Mouse (Mus musculus): ENCODE measurements around the gene Tk1. TPM values are rescaled to one million over a fixed set of nuclear protein-coding genes. Genes with fewer than 3 reads are reported as not detected.

Tk1 gene
- polyA plus RNA-seq, 2 experiments = 128 to 160 TPM

DNA sequence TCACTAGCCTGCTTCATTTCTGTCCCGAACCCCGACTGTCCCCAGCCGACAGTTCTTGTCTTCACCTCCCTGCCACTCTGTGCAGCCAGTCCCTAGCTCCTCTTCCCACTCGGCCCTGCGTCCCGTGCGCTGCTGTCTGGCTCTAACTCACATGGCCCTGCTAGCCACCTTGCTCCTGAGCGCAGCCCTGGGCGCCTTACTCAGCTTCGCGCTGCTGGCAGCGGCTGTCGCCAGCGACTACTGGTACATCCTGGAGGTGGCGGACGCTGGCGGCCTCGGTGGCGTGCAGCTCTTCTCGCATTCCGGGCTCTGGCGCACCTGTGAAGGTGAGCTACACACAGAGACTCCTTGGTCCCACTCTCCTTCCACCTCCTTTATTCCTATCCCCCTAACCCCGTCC is 34.7 kb upstream of the Tk1 start, which contains the start of gene Tmem235:
Gene Tmem235, plus strand, starts transcription at position 152 of the 400 bp plus-strand sequence.
- Histone ChIP-seq H3K4me1 (ENCODE audit: control insufficient read depth, insufficient read depth, low read length) (no peaks in the 10 kb centered on the region; the same call in 1 of the 2 replicates), H3K27ac (replicated peaks; ENCODE audit: low read depth, low read length) (no peak within 1 kb of the TSS), H3K9ac (ENCODE audit: low read depth, low read length, severe bottlenecking) (peak within 1 kb of the TSS; percentile 16; the same call in 1 of the 2 replicates), H3K4me2 (replicated peaks; ENCODE audit: low read depth, low read length, severe bottlenecking) (peak within 1 kb of the TSS; percentile 20; the same call in 1 of the 2 replicates), H3K36me3 (ENCODE audit: control insufficient read depth, insufficient read depth, low read length) (peaks cover 19% of the 10 kb centered on the region), H3K27me3 (ENCODE audit: control insufficient read depth, insufficient read depth, low read length) (peaks cover 15% of the 10 kb centered on the region), H3K9me3 (ENCODE audit: control insufficient read depth, low read length) (no peaks in the 10 kb centered on the region), H3K4me3 (replicated peaks; ENCODE audit: low read length) (0 out of 2 replicates have a peak within 1 kb of the TSS, but pooled peaks have one; percentile 1)
- WGBS = 4% methylated on average over 23 of the region's 23 CpGs
- TF ChIP-seq POLR2A (IDR thresholded peaks at IDR 0.05; ENCODE audit: borderline replicate concordance, extremely low read depth, insufficient read depth, insufficient read length) = no peak
- no peak for DNase-seq (ENCODE audit: low spot score)
- no peak for ATAC-seq (ENCODE audit: low FRiP score, low read depth)

DNA sequence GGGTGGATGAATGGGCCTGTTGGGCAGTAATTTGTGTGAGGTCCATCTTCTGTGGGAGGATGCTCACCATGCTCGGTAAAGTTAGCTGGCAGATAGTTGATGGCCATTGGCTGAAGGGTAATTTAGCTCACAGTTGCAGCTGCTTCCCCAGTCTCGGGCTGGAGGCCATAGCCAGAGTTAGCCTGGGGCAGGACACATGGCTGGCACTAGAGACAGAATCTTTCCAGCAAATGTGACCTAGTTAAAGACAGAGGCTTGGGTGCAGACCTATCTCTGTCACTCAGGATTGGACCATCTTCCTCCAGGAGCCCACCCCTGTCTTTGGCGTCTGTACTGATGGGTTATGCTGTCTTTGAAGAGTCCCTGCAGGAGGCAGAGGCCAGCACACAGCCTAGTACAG is 32.5 kb upstream of the Tk1 start:
- DNase-seq (ENCODE audit: low spot score) = no peak
- no peak overlapping the region for H3K4me2 ChIP-seq (replicated peaks; ENCODE audit: low read depth, low read length, severe bottlenecking)
- no peak for ATAC-seq (ENCODE audit: low FRiP score, low read depth)
- H3K36me3 ChIP-seq (ENCODE audit: control insufficient read depth, insufficient read depth, low read length) = peaks cover 40% of the 10 kb centered on the region
- H3K9me3 ChIP-seq (ENCODE audit: control insufficient read depth, low read length) = no peaks in the 10 kb centered on the region
- H3K27ac ChIP-seq (replicated peaks; ENCODE audit: low read depth, low read length) = no peak overlapping the region
- no peak overlapping the region for H3K4me3 ChIP-seq (replicated peaks; ENCODE audit: low read length)
- no peak for TF ChIP-seq POLR2A (IDR thresholded peaks at IDR 0.05; ENCODE audit: borderline replicate concordance, extremely low read depth, insufficient read depth, insufficient read length)
- no peaks in the 10 kb centered on the region; the same call in 1 of the 2 replicates for H3K4me1 ChIP-seq (ENCODE audit: control insufficient read depth, insufficient read depth, low read length)
- H3K9ac ChIP-seq (ENCODE audit: low read depth, low read length, severe bottlenecking) = no peak overlapping the region
- peaks cover 15% of the 10 kb centered on the region for H3K27me3 ChIP-seq (ENCODE audit: control insufficient read depth, insufficient read depth, low read length)
- WGBS = 41% methylated on average over 3 of the region's 3 CpGs

GRCm38 (mm10) chr11:117857462-117857861 is 31.6 kb upstream of the Tk1 start:
- no peak overlapping the region for H3K4me3 ChIP-seq (replicated peaks; ENCODE audit: low read length)
- H3K27ac ChIP-seq (replicated peaks; ENCODE audit: low read depth, low read length) = no peak overlapping the region

DNA sequence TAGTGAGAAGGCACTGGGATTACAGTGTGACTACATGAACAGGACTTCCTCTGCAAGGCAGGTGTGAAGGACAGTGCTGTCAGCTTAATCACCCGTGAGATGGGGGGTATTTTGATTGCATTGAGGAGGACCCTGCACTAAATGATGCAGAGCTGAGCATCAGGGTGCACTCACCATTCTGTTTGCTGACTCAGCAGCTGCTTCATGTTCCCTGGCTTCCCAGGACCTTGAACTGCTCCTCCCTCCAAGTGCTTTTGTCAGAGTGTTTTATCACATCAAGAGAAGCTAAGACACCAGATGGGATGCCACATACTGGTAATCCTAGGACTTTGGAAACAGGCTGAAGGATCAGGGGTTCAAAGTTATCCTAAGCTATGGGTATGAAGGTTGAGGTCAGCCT is 30.1 kb upstream of the Tk1 start:
- ATAC-seq (ENCODE audit: low FRiP score, low read depth) (no peak), DNase-seq (ENCODE audit: low spot score) (no peak)
- Histone ChIP-seq H3K9me3 (ENCODE audit: control insufficient read depth, low read length) (no peaks in the 10 kb centered on the region), H3K36me3 (ENCODE audit: control insufficient read depth, insufficient read depth, low read length) (peaks cover 52% of the 10 kb centered on the region), H3K27ac (replicated peaks; ENCODE audit: low read depth, low read length) (no peak overlapping the region), H3K4me3 (replicated peaks; ENCODE audit: low read length) (no peak overlapping the region), H3K27me3 (ENCODE audit: control insufficient read depth, insufficient read depth, low read length) (peaks cover 15% of the 10 kb centered on the region), H3K4me1 (ENCODE audit: control insufficient read depth, insufficient read depth, low read length) (no peaks in the 10 kb centered on the region; the same call in 1 of the 2 replicates), H3K9ac (ENCODE audit: low read depth, low read length, severe bottlenecking) (no peak overlapping the region), H3K4me2 (replicated peaks; ENCODE audit: low read depth, low read length, severe bottlenecking) (no peak overlapping the region)
- 73% methylated on average over 1 of the region's 1 CpGs for WGBS
- TF ChIP-seq POLR2A (IDR thresholded peaks at IDR 0.05; ENCODE audit: borderline replicate concordance, extremely low read depth, insufficient read depth, insufficient read length) = no peak

More at GRCm38 (mm10) chr11:117857462-117857861, 31.6 kb upstream of the Tk1 start:
- DNase-seq (ENCODE audit: low spot score) (no peak), ATAC-seq (ENCODE audit: low FRiP score, low read depth) (no peak)
- Histone ChIP-seq H3K4me1 (ENCODE audit: control insufficient read depth, insufficient read depth, low read length) (no peaks in the 10 kb centered on the region; the same call in 1 of the 2 replicates), H3K9ac (ENCODE audit: low read depth, low read length, severe bottlenecking) (no peak overlapping the region), H3K36me3 (ENCODE audit: control insufficient read depth, insufficient read depth, low read length) (peaks cover 49% of the 10 kb centered on the region), H3K9me3 (ENCODE audit: control insufficient read depth, low read length) (no peaks in the 10 kb centered on the region), H3K4me2 (replicated peaks; ENCODE audit: low read depth, low read length, severe bottlenecking) (no peak overlapping the region), H3K27me3 (ENCODE audit: control insufficient read depth, insufficient read depth, low read length) (peaks cover 15% of the 10 kb centered on the region)
- 93% methylated on average over 9 of the region's 10 CpGs for WGBS
- no peak for TF ChIP-seq POLR2A (IDR thresholded peaks at IDR 0.05; ENCODE audit: borderline replicate concordance, extremely low read depth, insufficient read depth, insufficient read length)

DNA sequence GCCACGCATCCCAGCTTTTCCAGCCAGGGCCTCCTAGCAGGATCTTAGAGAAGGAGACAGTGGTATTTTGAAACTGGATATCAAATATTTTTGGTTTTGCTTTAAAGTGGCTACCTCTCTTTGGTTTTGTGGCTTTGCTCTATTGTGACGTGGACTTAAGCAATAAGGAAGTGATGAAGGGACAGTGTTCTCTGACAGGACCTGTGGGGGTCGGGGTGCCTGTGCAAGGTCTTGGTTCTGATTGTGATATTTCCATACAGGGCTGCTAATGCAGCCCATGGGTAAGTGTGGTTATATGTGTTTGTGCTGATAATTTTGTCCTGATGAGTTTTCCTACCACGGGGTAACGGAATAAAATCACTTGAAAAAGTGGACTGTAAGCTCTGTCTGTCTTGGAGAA is 29.5 kb upstream of the Tk1 start:
- no peak for TF ChIP-seq POLR2A (IDR thresholded peaks at IDR 0.05; ENCODE audit: borderline replicate concordance, extremely low read depth, insufficient read depth, insufficient read length)
- no peak for DNase-seq (ENCODE audit: low spot score)
- H3K4me3 ChIP-seq (replicated peaks; ENCODE audit: low read length) = no peak overlapping the region

More for the DNA sequence above, 29.5 kb upstream of the Tk1 start:
- 97% methylated on average over 5 of the region's 5 CpGs for WGBS
- Histone ChIP-seq H3K4me1 (ENCODE audit: control insufficient read depth, insufficient read depth, low read length) (peaks cover 2% of the 10 kb centered on the region), H3K27ac (replicated peaks; ENCODE audit: low read depth, low read length) (no peak overlapping the region), H3K27me3 (ENCODE audit: control insufficient read depth, insufficient read depth, low read length) (peaks cover 9% of the 10 kb centered on the region; the same call in 1 of the 2 replicates), H3K9me3 (ENCODE audit: control insufficient read depth, low read length) (no peaks in the 10 kb centered on the region), H3K36me3 (ENCODE audit: control insufficient read depth, insufficient read depth, low read length) (peaks cover 52% of the 10 kb centered on the region), H3K9ac (ENCODE audit: low read depth, low read length, severe bottlenecking) (no peak overlapping the region), H3K4me2 (replicated peaks; ENCODE audit: low read depth, low read length, severe bottlenecking) (no peak overlapping the region)
- ATAC-seq (ENCODE audit: low FRiP score, low read depth) = no peak

Measured in limb, embryonic 14.5 days (tissue).